Mouse (Mus musculus): ENCODE data around the gene Prss41. TPM values are rescaled to one million over a fixed set of nuclear protein-coding genes. Genes with fewer than 3 reads are reported as not detected.

Gene Prss41
- polyA plus RNA-seq, 1 experiment from 2014 or later: 3.2 TPM

GRCm38 (mm10) chr17:23850853-23851749, 7.1 kb upstream of the Prss41 start:
- H3K9ac ChIP-seq: no peak overlapping the region
- no peak for ATAC-seq (replicated peaks; ENCODE audit: low FRiP score)
- H3K4me3 ChIP-seq (replicated peaks): no peak overlapping the region
- no peaks in the 10 kb centered on the region for H3K9me3 ChIP-seq (replicated peaks)
- H3K27me3 ChIP-seq: no peaks in the 10 kb centered on the region
- H3K4me1 ChIP-seq: no peaks in the 10 kb centered on the region
- WGBS: 58% methylated on average over 19 of the region's 19 CpGs
- no peak overlapping the region for H3K4me2 ChIP-seq
- no peak overlapping the region for H3K27ac ChIP-seq
- H3K36me3 ChIP-seq: no peaks in the 10 kb centered on the region

- Histone ChIP-seq H3K4me3 (replicated peaks) (no peak overlapping the region), H3K36me3 (no peaks in the 10 kb centered on the region), H3K4me1 (no peaks in the 10 kb centered on the region), H3K9me3 (replicated peaks) (no peaks in the 10 kb centered on the region), H3K27ac (no peak overlapping the region), H3K4me2 (no peak overlapping the region), H3K27me3 (no peaks in the 10 kb centered on the region), H3K9ac (no peak overlapping the region)
- 72% methylated on average over 2 of the region's 2 CpGs for WGBS
- no peak for ATAC-seq (replicated peaks; ENCODE audit: low FRiP score)
Observed at GRCm38 (mm10) chr17:23850028-23850427, 6.1 kb upstream of the Prss41 start.

GRCm38 (mm10) chr17:23843141-23843811, 696 bp downstream of the Prss41 start:
- 47% methylated on average over 23 of the region's 23 CpGs for WGBS
- Histone ChIP-seq H3K4me2 (peak overlapping the region; percentile 53), H3K36me3 (no peaks in the 10 kb centered on the region), H3K4me3 (replicated peaks) (peak overlapping the region; percentile 29), H3K4me1 (peaks cover 10% of the 10 kb centered on the region; the same call in 1 of the 2 replicates), H3K9ac (no peak overlapping the region), H3K9me3 (replicated peaks) (no peaks in the 10 kb centered on the region), H3K27ac (no peak overlapping the region), H3K27me3 (no peaks in the 10 kb centered on the region)
- ATAC-seq (replicated peaks; ENCODE audit: low FRiP score): peak; percentile 58

- H3K9ac ChIP-seq: no peak overlapping the region
- ATAC-seq (replicated peaks; ENCODE audit: low FRiP score): no peak
- H3K4me2 ChIP-seq: no peak overlapping the region
- no peaks in the 10 kb centered on the region for H3K36me3 ChIP-seq
- no peak overlapping the region for H3K4me3 ChIP-seq (replicated peaks)
- no peak overlapping the region for H3K27ac ChIP-seq
- no peaks in the 10 kb centered on the region for H3K9me3 ChIP-seq (replicated peaks)
- no peaks in the 10 kb centered on the region for H3K27me3 ChIP-seq
- 33% methylated on average over 4 of the region's 4 CpGs for WGBS
- peaks cover 10% of the 10 kb centered on the region; the same call in 1 of the 2 replicates for H3K4me1 ChIP-seq
Observed at GRCm38 (mm10) chr17:23841145-23841544, 2.8 kb downstream of the Prss41 start.

- Histone ChIP-seq H3K4me3 (replicated peaks) (no peak within 1 kb of the TSS), H3K27me3 (peaks cover 30% of the 10 kb centered on the region), H3K4me1 (no peaks in the 10 kb centered on the region), H3K4me2 (no peak within 1 kb of the TSS), H3K36me3 (no peaks in the 10 kb centered on the region), H3K27ac (no peak within 1 kb of the TSS), H3K9me3 (replicated peaks) (no peaks in the 10 kb centered on the region), H3K9ac (no peak within 1 kb of the TSS)
- ATAC-seq (replicated peaks; ENCODE audit: low FRiP score): no peak
- WGBS: 77% methylated on average over 8 of the region's 8 CpGs
Observed at GRCm38 (mm10) chr17:23836006-23836575, 7.9 kb downstream of the Prss41 start, which contains the start of gene Prss33. Gene Prss33 (minus strand): TSS chr17:23836056.

GRCm38 (mm10) chr17:23831201-23831600, 12.8 kb downstream of the Prss41 start:
- no peak overlapping the region for H3K27ac ChIP-seq
- ATAC-seq (replicated peaks; ENCODE audit: low FRiP score): no peak
- peaks cover 12% of the 10 kb centered on the region for H3K36me3 ChIP-seq
- WGBS: 94% methylated on average over 1 of the region's 1 CpGs
- peaks cover 37% of the 10 kb centered on the region for H3K27me3 ChIP-seq
- no peak overlapping the region for H3K9ac ChIP-seq
- H3K4me3 ChIP-seq (replicated peaks): no peak overlapping the region
- no peak overlapping the region for H3K4me2 ChIP-seq
- no peaks in the 10 kb centered on the region for H3K9me3 ChIP-seq (replicated peaks)
- H3K4me1 ChIP-seq: peaks cover 15% of the 10 kb centered on the region

- H3K4me2 ChIP-seq: peak within 1 kb of the TSS; percentile 72
- H3K9ac ChIP-seq: peak within 1 kb of the TSS; percentile 77
- H3K27me3 ChIP-seq: peaks cover 34% of the 10 kb centered on the region
- H3K27ac ChIP-seq: peak within 1 kb of the TSS; percentile 97
- peak within 1 kb of the TSS; percentile 69 for H3K4me3 ChIP-seq (replicated peaks)
- under 1% methylated on average over 33 of the region's 42 CpGs for WGBS
- ATAC-seq (replicated peaks; ENCODE audit: low FRiP score): peak; percentile 93
- H3K9me3 ChIP-seq (replicated peaks): no peaks in the 10 kb centered on the region
- H3K4me1 ChIP-seq: peaks cover 15% of the 10 kb centered on the region
- H3K36me3 ChIP-seq: peaks cover 33% of the 10 kb centered on the region
Observed at GRCm38 (mm10) chr17:23829064-23829619, 14.8 kb downstream of the Prss41 start, which contains the start of gene Elob. Gene Elob (minus strand): TSS chr17:23829136.

GRCm38 (mm10) chr17:23828271-23829001, 15.5 kb downstream of the Prss41 start:
- WGBS: under 1% methylated on average over 47 of the region's 47 CpGs
- peak; percentile 84 for ATAC-seq (replicated peaks; ENCODE audit: low FRiP score)

GRCm38 (mm10) chr17:23825591-23825990, 18.4 kb downstream of the Prss41 start:
- H3K36me3 ChIP-seq: peaks cover 68% of the 10 kb centered on the region
- ATAC-seq (replicated peaks; ENCODE audit: low FRiP score): no peak
- no peak overlapping the region for H3K9ac ChIP-seq
- H3K27me3 ChIP-seq: 0 out of 2 replicates have a peak, but pooled peaks cover 2% of the 10 kb centered on the region
- peaks cover 19% of the 10 kb centered on the region for H3K4me1 ChIP-seq
- H3K27ac ChIP-seq: no peak overlapping the region
- no peaks in the 10 kb centered on the region for H3K9me3 ChIP-seq (replicated peaks)
- no peak overlapping the region for H3K4me2 ChIP-seq
- 87% methylated on average over 4 of the region's 4 CpGs for WGBS
- no peak overlapping the region for H3K4me3 ChIP-seq (replicated peaks)

More at GRCm38 (mm10) chr17:23828271-23829001, 15.5 kb downstream of the Prss41 start:
- Histone ChIP-seq H3K27me3 (peaks cover 27% of the 10 kb centered on the region), H3K27ac (peak overlapping the region; percentile 97), H3K36me3 (peaks cover 40% of the 10 kb centered on the region), H3K4me2 (peak overlapping the region; percentile 72), H3K4me1 (peaks cover 15% of the 10 kb centered on the region), H3K9ac (peak overlapping the region; percentile 77), H3K9me3 (replicated peaks) (no peaks in the 10 kb centered on the region), H3K4me3 (replicated peaks) (peak overlapping the region; percentile 69)

GRCm38 (mm10) chr17:23823614-23824013, 20.4 kb downstream of the Prss41 start:
- no peak overlapping the region for H3K4me2 ChIP-seq
- no peak for ATAC-seq (replicated peaks; ENCODE audit: low FRiP score)
- no peak overlapping the region for H3K9ac ChIP-seq
- H3K4me3 ChIP-seq (replicated peaks): no peak overlapping the region
- peaks cover 88% of the 10 kb centered on the region for H3K36me3 ChIP-seq
- WGBS: 91% methylated on average over 12 of the region's 12 CpGs
- H3K27ac ChIP-seq: no peak overlapping the region
- H3K27me3 ChIP-seq: no peaks in the 10 kb centered on the region
- H3K9me3 ChIP-seq (replicated peaks): peaks cover 13% of the 10 kb centered on the region
- peaks cover 19% of the 10 kb centered on the region for H3K4me1 ChIP-seq

GRCm38 (mm10) chr17:23823018-23823417, 21.0 kb downstream of the Prss41 start:
- 0 out of 2 replicates have a peak, but pooled peaks have one; percentile 33 for ATAC-seq (replicated peaks; ENCODE audit: low FRiP score)
- H3K9me3 ChIP-seq (replicated peaks): peaks cover 19% of the 10 kb centered on the region
- H3K27me3 ChIP-seq: no peaks in the 10 kb centered on the region
- WGBS: 76% methylated on average over 16 of the region's 16 CpGs
- no peak overlapping the region for H3K27ac ChIP-seq
- no peak overlapping the region for H3K9ac ChIP-seq
- no peak overlapping the region for H3K4me2 ChIP-seq
- H3K36me3 ChIP-seq: peaks cover 94% of the 10 kb centered on the region
- peaks cover 16% of the 10 kb centered on the region for H3K4me1 ChIP-seq
- no peak overlapping the region for H3K4me3 ChIP-seq (replicated peaks)

Data from kidney, embryonic 15.5 days (tissue).